Mouse (Mus musculus) lung, postnatal 10 days (tissue): ENCODE measurements at regions not wholly inside any gene's neighbourhood (a gene's known extent, or its start where the extent isn't known, plus 50 kb on each side); places are given as distances from the start of the nearest gene placed in this dataset.

Experiments used
- DNase-seq: peaks from one replicate; pipeline ENCODE4 v3.0.0; 2021

- DNase-seq = no peak
These were observed 54.1 kb upstream of the 1700012A03Rik start for GRCm38 (mm10) chr6:31995977-31996376.

GRCm38 (mm10) chr6:31995249-31995648 lies 54.8 kb upstream of the 1700012A03Rik start:
- DNase-seq = no peak

GRCm38 (mm10) chr6:31985698-31986097 lies 64.3 kb upstream of the 1700012A03Rik start:
- no peak for DNase-seq

GRCm38 (mm10) chr6:31976705-31977104 lies 73.3 kb upstream of the 1700012A03Rik start:
- no peak for DNase-seq

GRCm38 (mm10) chr6:31948063-31948481 lies 102.0 kb upstream of the 1700012A03Rik start:
- no peak for DNase-seq

- DNase-seq = peak; percentile 18
These were observed 103.5 kb upstream of the 1700012A03Rik start for GRCm38 (mm10) chr6:31946572-31946971.

GRCm38 (mm10) chr6:31945347-31945746 lies 104.7 kb upstream of the 1700012A03Rik start:
- no peak for DNase-seq

GRCm38 (mm10) chr6:31944546-31944945 lies 105.5 kb upstream of the 1700012A03Rik start:
- DNase-seq = no peak

- no peak for DNase-seq
These were observed 107.3 kb upstream of the 1700012A03Rik start for GRCm38 (mm10) chr6:31942696-31943095.

- peak; percentile 88 for DNase-seq
These were observed 111.7 kb upstream of the 1700012A03Rik start for GRCm38 (mm10) chr6:31938216-31938814.

GRCm38 (mm10) chr6:31937146-31937545 lies 112.9 kb upstream of the 1700012A03Rik start:
- no peak for DNase-seq

- DNase-seq = no peak
These were observed 115.2 kb upstream of the 1700012A03Rik start for GRCm38 (mm10) chr6:31934826-31935225.

- DNase-seq = no peak
These were observed 116.1 kb upstream of the 1700012A03Rik start for GRCm38 (mm10) chr6:31933956-31934355.

- no peak for DNase-seq
These were observed 116.7 kb upstream of the 1700012A03Rik start for GRCm38 (mm10) chr6:31933364-31933763.

GRCm38 (mm10) chr6:31931116-31931515 lies 118.9 kb upstream of the 1700012A03Rik start:
- DNase-seq = no peak

GRCm38 (mm10) chr6:31929165-31929564 lies 120.9 kb upstream of the 1700012A03Rik start:
- no peak for DNase-seq

- peak; percentile 72 for DNase-seq
These were observed 122.9 kb upstream of the 1700012A03Rik start for GRCm38 (mm10) chr6:31927181-31927580.

- DNase-seq = no peak
These were observed 125.4 kb upstream of the 1700012A03Rik start for GRCm38 (mm10) chr6:31924669-31925046.

GRCm38 (mm10) chr6:31923951-31924668 lies 125.9 kb upstream of the 1700012A03Rik start:
- DNase-seq = no peak

GRCm38 (mm10) chr6:31921561-31922152 lies 128.4 kb upstream of the 1700012A03Rik start:
- DNase-seq = no peak

GRCm38 (mm10) chr6:31917411-31918131 lies 132.5 kb upstream of the 1700012A03Rik start:
- no peak for DNase-seq

- DNase-seq = no peak
These were observed 148.3 kb upstream of the 1700012A03Rik start for GRCm38 (mm10) chr6:31901791-31902190.

GRCm38 (mm10) chr6:31899055-31899454 lies 151.0 kb upstream of the 1700012A03Rik start:
- DNase-seq = no peak
